Mouse (Mus musculus): ENCODE measurements at regions not wholly inside any gene's neighbourhood (a gene's known extent, or its start where the extent isn't known, plus 50 kb on each side); places are given as distances from the start of the nearest gene placed in this dataset.

DNA sequence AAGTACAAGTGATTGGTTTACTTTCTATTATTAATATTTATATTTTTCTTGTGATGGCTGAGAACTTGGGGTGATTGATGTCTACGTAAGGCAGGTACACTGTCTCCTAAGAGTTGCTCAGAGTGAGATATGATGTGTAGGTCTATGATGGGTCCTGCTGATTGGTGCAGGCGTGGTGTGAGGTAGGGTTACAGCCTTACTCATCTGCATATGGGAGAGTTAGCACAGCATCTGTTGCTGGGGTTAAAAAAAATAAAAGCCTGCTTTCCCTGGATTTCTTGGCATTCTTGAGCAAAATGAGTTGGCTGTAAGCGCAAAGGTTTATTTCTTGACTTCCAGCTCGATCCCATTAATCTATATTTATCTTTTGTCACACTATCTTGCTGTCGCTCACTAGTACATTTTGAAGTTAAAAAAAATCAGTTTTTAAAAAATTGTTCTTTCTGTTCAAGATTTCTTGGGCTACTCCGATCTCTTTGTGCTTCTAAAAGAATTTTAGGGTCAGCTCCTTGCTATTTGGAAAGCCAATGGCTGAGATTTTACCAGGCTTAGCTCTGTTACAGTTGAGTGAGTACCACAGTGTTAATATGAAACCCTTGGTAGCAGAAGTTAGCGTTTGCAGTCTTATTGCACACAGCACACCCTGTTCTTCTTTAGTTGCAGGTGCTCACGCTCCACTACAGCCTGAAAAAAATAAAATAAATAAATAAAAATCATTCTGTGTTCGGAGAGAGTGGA is 482.0 kb downstream of the Plekhb2 start:
- in situ Hi-C loops (cut with MboI): no loop called here

- in situ Hi-C loops (cut with MboI): no loop called here
These were observed 482.5 kb downstream of the Plekhb2 start for GRCm38 (mm10) chr1:35332340-35332684.

DNA sequence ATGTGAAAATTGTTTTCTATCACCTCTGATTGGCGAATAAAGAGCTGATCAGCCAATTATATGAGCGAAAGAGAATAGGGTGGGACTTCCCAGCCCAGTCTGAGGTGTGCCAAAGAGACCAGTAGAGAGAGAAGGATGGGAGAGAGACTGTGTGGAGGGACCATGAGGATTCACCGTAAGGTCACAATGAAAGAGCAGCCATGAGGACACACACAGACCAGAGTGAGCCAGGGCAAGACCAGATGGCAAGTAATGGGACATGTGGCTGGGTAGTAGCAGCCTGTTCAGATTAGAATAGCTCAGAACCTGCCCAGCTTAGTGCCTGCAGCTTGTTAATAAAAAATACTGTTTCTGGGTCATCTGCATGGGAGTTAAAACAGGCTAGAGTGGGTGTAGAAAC is 487.9 kb downstream of the Plekhb2 start:
- in situ Hi-C loops (cut with MboI): no loop called here

GRCm38 (mm10) chr1:35338184-35338583 is 488.4 kb downstream of the Plekhb2 start:
- in situ Hi-C loops (cut with MboI): no loop called here

DNA sequence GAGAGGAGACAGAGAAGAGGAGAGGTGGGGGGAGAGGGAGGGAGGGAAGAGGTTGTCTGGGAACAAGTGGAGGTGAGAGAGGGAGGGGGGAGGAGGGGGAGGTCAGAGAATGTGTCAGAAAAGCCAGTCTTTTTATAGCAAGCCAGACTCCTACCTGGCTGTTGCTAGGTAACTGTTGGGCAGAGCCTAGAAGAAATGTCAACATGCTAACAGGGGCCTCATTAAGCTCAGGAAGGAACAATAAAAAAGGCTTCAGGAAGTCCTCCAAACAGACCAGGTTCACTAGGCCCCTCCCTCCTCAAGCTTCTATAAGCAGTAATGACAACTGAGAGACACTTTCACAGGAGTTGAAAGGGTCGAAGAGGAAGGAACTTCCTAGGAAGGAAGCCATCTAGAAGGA is 494.8 kb downstream of the Plekhb2 start:
- in situ Hi-C loops (cut with MboI): no loop called here

DNA sequence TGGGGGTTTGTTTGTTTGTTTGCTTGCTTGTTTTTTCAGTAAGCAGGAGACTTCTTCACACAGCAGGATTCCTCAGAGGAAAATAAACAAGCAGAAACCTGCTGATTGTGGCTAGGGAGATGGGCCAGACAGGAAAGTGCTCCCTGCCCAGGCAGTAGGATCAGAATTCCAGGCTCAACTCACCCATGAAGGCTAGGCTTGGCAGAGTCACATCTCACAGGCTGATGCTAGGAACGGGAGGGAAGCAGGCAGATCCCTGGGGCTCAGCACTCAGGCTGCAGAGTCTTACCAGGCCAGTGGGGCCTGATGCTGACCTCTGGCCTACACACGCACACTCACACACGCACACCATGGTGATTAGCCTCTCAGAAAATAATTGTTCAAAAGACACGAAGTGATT is 498.5 kb downstream of the Plekhb2 start:
- in situ Hi-C loops (cut with MboI): no loop called here

GRCm38 (mm10) chr1:35358981-35359380 is 509.2 kb downstream of the Plekhb2 start:
- in situ Hi-C loops (cut with MboI): no loop called here

DNA sequence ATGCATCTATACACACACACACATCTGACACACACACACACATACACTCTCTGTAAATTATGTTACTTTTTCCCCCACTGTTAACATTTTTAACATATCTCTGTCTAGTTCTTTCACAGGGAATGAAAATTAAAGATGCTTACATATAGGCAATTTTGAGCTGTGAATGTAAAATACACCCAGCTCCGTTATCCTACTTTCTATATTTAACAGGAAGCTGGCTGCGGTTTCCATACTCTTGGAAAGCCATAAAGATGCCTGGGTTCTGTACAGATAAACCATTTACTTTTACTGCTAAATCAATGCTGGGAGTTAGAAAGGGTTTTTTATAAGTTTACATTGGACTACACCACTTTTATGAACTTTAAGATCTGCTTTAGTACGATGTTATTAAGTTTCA is 511.7 kb downstream of the Plekhb2 start:
- in situ Hi-C loops (cut with MboI): no loop called here

- in situ Hi-C loops (cut with MboI): no loop called here
These were observed 513.1 kb downstream of the Plekhb2 start for GRCm38 (mm10) chr1:35362836-35363235.

DNA sequence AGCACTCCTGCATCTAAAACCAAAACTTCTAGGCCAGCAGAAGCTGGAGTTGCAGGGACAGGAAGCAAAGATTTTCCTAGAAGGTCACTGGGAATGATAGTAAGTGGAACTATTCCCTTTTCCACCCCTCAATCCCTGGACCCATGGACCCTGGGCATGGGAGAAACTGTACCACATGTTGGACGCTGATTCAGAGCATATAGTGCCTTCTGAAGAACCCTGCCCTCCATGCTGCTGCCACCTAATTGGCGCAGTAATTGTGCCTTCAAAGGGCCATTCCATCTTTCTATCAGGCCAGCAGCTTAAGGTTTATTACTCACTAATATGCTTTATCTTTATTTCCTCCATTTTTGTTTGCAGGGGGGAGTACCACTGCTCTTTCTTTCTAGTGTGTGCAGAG is 516.8 kb downstream of the Plekhb2 start:
- in situ Hi-C loops (cut with MboI): no loop called here

GRCm38 (mm10) chr1:35372751-35373150 is 523.0 kb downstream of the Plekhb2 start:
- in situ Hi-C loops (cut with MboI): no loop called here

- in situ Hi-C loops (cut with MboI): no loop called here
These were observed 531.0 kb downstream of the Plekhb2 start for GRCm38 (mm10) chr1:35380633-35381385.

DNA sequence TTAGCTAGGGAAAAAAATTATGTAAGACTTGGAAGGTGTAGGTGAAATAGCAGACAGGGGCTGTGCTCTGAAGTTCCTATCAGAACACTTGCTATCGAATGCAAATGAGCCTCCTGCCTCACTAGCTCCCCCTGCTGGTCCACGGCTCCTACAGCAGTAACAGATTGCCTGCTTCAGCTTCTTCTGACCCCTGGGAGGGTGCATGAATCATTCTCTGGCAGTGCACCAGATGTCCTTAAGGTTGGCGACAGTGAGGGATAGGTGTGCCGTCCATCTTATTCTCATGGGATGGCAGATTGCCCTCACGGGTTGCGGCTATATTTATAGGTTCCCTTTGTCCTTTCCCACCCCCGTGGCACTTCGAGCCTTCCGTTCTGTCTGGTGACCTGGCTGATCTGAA is 535.7 kb downstream of the Plekhb2 start:
- in situ Hi-C loops (cut with MboI): no loop called here

DNA sequence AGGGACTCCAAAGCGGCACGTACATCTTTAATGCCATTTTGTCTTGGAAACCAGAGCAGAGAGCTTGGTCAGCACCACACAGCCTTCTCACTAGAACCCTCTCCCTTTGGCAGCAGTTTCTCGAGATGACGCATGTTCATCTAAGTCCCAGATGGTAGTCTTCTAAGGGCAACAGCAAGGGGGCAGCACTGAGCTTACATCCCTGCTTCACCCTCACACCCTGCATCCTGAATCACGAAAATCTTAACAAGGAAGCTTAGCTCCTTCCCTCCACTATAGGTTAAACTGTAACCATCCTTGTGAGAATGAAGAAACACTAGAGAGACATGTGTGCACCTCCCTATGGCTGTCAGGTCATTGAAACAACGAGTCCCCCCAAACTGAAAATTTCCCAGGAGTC is 538.4 kb downstream of the Plekhb2 start:
- in situ Hi-C loops (cut with MboI): no loop called here

DNA sequence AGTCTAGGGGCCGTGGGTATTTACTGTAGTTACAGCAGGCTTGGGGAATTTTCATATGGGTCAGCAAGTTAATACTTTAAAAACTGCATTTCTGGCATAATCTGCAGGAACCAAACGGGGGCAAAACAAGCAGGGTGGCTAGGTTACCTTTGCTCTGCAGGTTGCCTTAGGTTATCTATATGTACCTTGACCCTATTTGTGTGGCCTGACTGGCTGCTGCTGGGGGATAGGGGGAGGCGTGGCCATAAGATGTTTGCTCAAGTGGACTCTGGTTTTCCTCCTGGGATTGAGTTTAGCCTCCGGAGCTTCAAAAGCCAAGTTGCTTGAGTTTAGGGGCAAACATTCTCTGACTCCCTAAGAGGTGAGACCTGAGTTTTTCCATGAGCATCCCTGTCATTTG is 540.6 kb downstream of the Plekhb2 start:
- in situ Hi-C loops (cut with MboI): no loop called here

GRCm38 (mm10) chr1:35390858-35391586 is 541.2 kb downstream of the Plekhb2 start:
- in situ Hi-C loops (cut with MboI): no loop called here

- in situ Hi-C loops (cut with MboI): no loop called here
These were observed 543.9 kb downstream of the Plekhb2 start for GRCm38 (mm10) chr1:35393550-35394118.

GRCm38 (mm10) chr1:35400674-35401359 is 551.0 kb downstream of the Plekhb2 start:
- in situ Hi-C loops (cut with MboI): no loop called here

DNA sequence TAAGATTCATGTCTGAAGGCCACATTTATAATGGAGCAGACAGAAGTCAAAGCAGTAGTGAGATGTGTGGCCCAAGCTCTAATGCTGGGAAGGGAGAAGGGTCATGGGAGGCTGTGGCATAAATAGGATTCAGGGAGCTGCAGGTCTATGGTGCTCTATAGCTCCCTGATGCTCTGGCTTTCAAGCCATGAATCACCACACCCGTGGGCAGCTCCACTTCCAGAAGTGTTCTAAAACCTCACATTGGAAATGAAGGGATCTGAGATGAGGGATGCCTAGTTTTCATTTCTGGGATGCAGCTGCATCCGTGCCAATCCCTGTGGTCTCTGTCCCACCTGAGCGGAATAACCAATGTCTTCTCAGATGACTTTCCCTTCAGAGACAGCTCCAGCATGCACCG is 553.2 kb downstream of the Plekhb2 start:
- in situ Hi-C loops (cut with MboI): no loop called here

DNA sequence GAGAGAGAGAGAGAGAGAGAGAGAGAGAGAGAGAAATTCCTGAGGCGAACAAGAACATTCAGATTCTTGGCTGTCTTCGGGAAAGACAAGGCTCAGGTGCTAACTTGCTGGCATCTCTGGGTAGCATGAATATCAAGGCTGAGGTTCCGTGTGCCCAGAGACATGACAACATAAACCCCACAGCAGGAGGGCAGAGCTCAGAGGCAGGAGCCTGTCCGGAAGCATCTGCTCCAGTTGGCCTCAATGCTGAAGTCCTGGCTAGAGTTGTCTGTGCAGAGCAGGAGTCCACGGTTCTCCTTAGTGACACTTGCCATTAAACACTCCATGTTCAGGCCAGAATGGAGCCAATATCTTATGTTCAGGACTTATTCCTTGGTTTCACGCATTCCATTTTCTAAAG is 555.6 kb downstream of the Plekhb2 start:
- in situ Hi-C loops (cut with MboI): no loop called here

DNA sequence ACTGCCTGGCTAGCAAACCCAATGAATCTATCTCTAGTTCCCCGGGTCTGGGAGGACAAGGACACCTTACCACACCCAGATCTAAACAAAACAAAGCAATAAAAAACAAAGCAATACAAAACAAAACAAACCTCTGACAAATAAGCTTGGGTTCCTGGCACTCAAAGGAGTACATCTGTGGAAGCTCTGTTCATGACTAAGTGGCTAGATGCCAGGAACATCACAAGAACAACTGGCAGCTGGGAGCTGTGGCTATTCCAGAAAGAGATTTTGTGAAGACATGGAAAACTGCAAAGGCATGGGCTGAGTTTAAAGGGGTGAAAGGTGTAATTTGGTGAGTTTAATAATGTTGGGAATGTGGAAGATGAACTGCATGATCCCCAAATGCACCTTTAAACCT is 565.9 kb downstream of the Plekhb2 start:
- in situ Hi-C loops (cut with MboI): no loop called here
